Mouse (Mus musculus): ENCODE results near the gene Galnt15. TPM values are rescaled to one million over a fixed set of nuclear protein-coding genes. Genes with fewer than 3 reads are reported as not detected.
"Not testable (repeated sequence)": the region's sequence is repeated elsewhere in the genome, so short reads cannot be mapped to it uniquely, and the experiment has no call there.

Galnt15 gene
- polyA plus RNA-seq, 1 experiment, result 1.5 TPM

GRCm38 (mm10) chr14:32085486-32086201 lies 56.9 kb downstream of the Galnt15 start, which contains the start of gene Dph3:
Gene Dph3 (minus strand): TSS chr14:32085729.
- peak; percentile 98 to 99 for DNase-seq (ENCODE audit: extremely low spot score in 1 of 2, low spot score in 1 of 2)

- DNase-seq (ENCODE audit: extremely low spot score in 1 of 2, low spot score in 1 of 2), result no peak
Observed at GRCm38 (mm10) chr14:32086226-32086625, 57.4 kb downstream of the Galnt15 start.

GRCm38 (mm10) chr14:32087584-32088248 lies 58.9 kb downstream of the Galnt15 start:
- DNase-seq (ENCODE audit: extremely low spot score in 1 of 2, low spot score in 1 of 2), result not testable (repeated sequence)

- DNase-seq (ENCODE audit: extremely low spot score in 1 of 2, low spot score in 1 of 2), result no peak
Observed at GRCm38 (mm10) chr14:32091124-32091523, 62.3 kb downstream of the Galnt15 start.

- no peak for DNase-seq (ENCODE audit: extremely low spot score in 1 of 2, low spot score in 1 of 2)
Observed at GRCm38 (mm10) chr14:32091704-32092103, 62.9 kb downstream of the Galnt15 start.

GRCm38 (mm10) chr14:32093018-32093417 lies 64.2 kb downstream of the Galnt15 start:
- DNase-seq (ENCODE audit: extremely low spot score in 1 of 2, low spot score in 1 of 2), result no peak

GRCm38 (mm10) chr14:32093500-32094117 lies 64.8 kb downstream of the Galnt15 start:
- DNase-seq (ENCODE audit: extremely low spot score in 1 of 2, low spot score in 1 of 2), result no peak

- DNase-seq (ENCODE audit: extremely low spot score in 1 of 2, low spot score in 1 of 2), result no peak
Observed at GRCm38 (mm10) chr14:32095646-32096045, 66.9 kb downstream of the Galnt15 start.

- no peak for DNase-seq (ENCODE audit: extremely low spot score in 1 of 2, low spot score in 1 of 2)
Observed at GRCm38 (mm10) chr14:32096740-32097139, 68.0 kb downstream of the Galnt15 start.

GRCm38 (mm10) chr14:32097691-32098090 lies 68.9 kb downstream of the Galnt15 start:
- DNase-seq (ENCODE audit: extremely low spot score in 1 of 2, low spot score in 1 of 2), result no peak

GRCm38 (mm10) chr14:32098951-32099350 lies 70.2 kb downstream of the Galnt15 start:
- no peak for DNase-seq (ENCODE audit: extremely low spot score in 1 of 2, low spot score in 1 of 2)

GRCm38 (mm10) chr14:32103556-32103955 lies 74.8 kb downstream of the Galnt15 start:
- DNase-seq (ENCODE audit: extremely low spot score in 1 of 2, low spot score in 1 of 2), result no peak

GRCm38 (mm10) chr14:32105663-32106062 lies 76.9 kb downstream of the Galnt15 start:
- DNase-seq (ENCODE audit: extremely low spot score in 1 of 2, low spot score in 1 of 2), result no peak

GRCm38 (mm10) chr14:32106911-32107310 lies 78.1 kb downstream of the Galnt15 start:
- DNase-seq (ENCODE audit: extremely low spot score in 1 of 2, low spot score in 1 of 2), result no peak

Other genes with a start within 250 kb of the Galnt15 start
- 25.5 and 28.9 TPM in 2 replicates for gene Ankrd28, start 198.3 kb upstream of the Galnt15 start, polyA plus RNA-seq (2012; rRNA removed)
- 22.3 and 22.7 TPM in 2 replicates for gene Oxnad1, start 56.4 kb downstream of the Galnt15 start, polyA plus RNA-seq (2012; rRNA removed)
- gene Dph3, start 56.7 kb downstream of the Galnt15 start, polyA plus RNA-seq (2012; rRNA removed), result 35.4 and 39.4 TPM in 2 replicates
- gene Msmb, start 113.0 kb downstream of the Galnt15 start, polyA plus RNA-seq (2012; rRNA removed), result not detected in 2 replicates
- gene Ncoa4, start 130.9 kb downstream of the Galnt15 start, polyA plus RNA-seq (2012; rRNA removed), result 49.7 and 60.5 TPM in 2 replicates
- 108 and 134 TPM in 2 replicates for gene Timm23, start 172.9 kb downstream of the Galnt15 start, polyA plus RNA-seq (2012; rRNA removed)
- gene Parg, start 173.0 kb downstream of the Galnt15 start, polyA plus RNA-seq (2012; rRNA removed), result 18.8 and 19.1 TPM in 2 replicates

Data from frontal cortex, adult 2 months (tissue).